Mouse (Mus musculus): ENCODE data around the gene Spem2.

The Spem2 gene

DNA sequence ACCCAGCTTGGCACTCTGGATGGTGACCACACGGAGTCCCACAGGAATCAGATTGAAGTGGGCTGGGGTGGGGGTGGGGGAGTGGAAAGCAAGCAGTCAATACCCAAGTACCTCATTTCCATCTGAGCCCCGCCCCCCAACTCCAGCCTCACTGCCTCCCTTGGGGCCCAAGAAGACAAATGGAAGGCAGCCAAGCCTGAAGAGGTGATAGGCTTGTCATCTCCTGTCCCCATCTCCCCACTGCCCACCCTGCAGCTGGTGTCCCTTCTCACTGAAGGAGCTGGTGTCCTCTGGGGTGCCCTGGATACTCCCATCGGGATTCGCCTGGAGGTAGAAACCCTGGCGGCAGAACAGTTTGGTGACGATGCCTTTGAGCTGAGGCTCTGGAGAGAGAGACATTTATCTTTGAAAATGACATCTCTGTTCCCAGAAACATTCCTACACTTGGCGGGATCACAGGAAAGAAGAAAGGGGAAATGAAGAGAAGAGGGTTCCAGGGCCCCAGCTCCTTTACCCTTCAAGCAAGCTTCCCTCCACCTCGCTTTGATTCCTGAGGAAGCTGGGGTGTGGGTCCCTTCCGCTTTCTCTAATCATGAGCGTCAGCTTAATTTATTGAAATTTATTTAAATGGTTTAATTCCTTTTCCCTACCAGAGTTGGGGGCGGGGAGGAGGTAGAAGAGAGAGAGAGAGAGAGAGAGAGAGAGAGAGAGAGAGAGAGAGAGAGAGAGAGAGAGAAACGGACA, 18.7 kb downstream of the Spem2 start:
- DNase-seq (ENCODE audit: low spot score) = peak; percentile 5

DNA sequence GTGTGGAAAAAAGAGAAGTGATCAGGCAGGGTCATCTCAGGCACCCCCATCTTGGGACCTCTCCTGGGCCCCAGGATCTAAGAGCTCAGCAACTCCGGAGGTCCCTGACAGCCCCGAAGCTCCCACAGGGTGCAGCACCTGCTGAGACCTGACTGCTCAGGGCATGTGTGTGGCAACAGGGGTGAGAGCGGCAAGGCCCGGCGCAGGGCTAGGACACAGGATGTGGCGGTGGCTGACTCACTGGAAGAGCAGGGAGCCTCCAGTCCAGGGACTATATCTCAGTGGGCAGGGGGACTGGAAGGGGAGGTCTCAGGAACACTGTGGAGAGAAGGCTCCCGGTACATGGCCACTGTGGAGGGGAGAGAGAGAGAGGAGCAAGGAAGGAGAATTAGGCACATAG, 20.3 kb downstream of the Spem2 start:
- DNase-seq (ENCODE audit: low spot score) = no peak

DNA sequence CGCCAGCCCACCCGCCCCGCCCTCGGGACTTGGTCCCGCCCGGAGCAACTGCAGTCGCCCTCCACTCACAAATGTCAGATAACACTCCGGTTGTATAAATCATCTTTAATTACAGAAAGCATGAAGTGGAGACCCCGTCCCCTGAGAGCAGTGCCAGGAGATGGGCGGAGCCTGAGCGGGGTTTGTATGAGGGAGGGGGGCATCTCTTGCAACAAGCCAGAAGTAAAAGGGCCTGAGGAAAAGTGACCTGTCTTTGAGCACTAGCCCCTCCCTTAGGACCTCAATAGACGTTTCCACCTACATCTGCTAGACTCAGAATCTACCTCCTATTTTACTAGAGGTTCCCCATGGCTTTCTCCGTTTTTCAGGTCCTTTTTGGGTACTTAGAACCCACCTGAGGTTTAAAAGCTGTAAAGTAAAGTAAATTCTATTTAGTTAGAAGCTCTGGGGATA, 22.3 kb downstream of the Spem2 start:
- no peak for DNase-seq (ENCODE audit: low spot score)

DNA sequence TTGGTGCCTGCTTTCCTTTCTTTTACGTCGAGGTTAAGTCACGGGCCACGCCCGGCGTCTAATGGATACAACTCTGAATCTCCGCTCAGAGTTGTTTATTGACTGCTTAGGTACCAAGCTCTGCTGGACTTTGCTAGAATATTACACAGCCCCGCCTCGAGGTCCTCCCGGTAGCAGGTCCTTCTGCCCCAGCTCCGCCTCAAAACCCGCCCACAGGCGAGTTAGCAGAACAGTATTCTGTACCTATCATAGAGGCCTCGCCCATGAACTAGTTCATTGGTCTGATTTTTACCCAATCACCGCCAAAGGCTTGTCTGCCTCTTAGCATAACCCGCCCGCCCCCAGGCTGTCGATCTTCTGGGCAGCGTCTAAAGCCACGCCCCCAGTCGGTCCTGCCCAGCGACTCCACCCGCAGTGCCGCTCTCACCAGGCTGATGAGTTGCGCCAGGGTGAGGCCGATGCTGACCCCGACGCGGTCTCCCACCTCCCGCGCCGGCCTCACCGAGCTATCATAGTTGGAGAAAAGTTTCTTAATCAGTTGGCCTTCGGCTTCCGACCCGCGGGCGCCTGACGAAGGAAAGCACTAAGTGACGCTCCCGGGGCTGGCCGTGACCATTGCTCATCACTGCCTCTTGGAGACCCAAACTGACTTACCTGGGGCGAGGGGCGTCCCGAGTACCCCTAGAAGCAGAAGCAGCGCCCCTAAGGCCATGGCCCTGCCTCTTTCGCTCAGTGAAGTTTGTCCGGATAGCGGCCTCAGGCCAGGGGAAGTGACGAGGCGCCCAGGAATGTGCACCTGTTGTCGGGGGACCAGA, 22.9 kb downstream of the Spem2 start, which contains the start of gene Chrnb1:
Gene Chrnb1, minus strand, starts transcription at position 776 of the 815 bp plus-strand sequence.
- peak; percentile 97 for DNase-seq (ENCODE audit: low spot score)

DNA sequence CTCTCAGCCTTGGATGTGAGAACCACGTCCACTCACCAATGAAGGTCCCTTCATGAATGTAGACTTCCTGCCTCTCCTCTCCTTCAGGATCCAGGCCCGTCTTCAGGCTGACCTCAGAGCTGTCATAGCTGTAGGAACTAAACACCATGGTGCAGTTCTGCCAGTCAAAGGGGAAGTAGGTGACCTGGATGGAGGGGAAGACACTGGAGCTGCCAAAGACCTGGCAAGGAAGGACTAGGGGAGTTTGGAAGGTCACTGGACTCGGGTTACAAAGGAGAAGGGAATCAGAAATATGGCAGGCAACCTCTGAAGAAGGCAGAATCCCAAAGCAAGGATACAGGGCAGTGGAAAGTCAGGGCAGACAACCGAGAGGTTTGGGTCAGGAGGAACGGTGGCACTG, 24.8 kb downstream of the Spem2 start:
- DNase-seq (ENCODE audit: low spot score) = no peak

DNA sequence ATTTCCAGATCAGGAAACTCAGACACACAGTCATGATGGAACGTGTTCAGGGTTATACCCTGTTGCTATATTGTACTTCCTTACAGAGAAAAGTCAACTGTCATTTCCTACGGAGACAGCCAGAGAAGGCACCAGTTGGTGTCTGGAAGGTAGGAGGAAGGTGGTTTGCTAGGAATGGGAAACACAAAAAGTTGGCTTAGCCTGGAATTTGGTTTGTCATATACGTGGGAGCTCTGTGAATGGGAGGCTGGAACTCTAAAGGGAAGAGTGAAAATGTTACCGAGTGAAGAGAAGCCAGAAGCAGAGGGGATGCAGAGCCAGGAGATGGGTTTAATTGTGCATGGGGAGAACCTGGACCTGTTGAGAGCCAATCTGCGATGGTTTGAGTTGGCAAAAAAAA, 26.8 kb downstream of the Spem2 start:
- DNase-seq (ENCODE audit: low spot score) = no peak

DNA sequence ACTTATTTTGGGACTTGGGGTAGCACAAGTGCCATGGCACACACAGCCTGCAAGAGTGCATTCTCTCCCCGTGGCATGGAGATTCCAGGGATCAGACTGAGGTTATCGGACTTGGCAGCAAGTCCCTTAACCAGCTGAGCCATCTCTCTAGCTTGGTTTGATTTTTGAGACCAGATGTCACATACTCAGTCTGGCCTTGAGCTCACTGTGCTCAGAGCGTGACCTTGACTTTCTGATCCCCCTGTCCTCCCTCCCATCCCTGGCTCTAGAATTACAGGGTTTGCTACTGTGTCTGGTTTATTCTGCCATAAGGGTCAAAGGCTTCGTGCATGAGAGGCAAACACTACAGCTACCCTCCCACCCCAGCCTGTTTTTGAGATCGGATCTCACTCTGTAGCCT, 28.8 kb downstream of the Spem2 start:
- DNase-seq (ENCODE audit: low spot score) = no peak

DNA sequence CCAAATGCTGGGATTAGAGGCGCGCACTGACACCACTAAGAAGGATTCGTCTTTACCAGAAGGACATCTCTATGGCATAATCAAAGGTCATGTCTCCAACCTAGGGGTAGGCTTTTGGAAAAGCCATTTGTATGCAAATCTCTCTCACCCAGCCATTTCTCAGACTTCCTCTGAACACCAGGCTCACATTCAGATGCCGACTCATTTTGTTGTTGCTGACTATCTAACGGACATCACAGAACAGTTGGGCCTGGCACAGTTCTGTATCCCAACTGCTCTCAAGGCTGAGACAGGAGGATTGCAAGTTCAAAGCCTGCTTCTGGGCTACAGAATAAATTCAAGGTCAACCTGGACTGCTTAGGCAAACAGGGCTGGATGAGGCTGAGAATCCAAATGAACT, 31.0 kb downstream of the Spem2 start:
- DNase-seq (ENCODE audit: low spot score) = no peak

DNA sequence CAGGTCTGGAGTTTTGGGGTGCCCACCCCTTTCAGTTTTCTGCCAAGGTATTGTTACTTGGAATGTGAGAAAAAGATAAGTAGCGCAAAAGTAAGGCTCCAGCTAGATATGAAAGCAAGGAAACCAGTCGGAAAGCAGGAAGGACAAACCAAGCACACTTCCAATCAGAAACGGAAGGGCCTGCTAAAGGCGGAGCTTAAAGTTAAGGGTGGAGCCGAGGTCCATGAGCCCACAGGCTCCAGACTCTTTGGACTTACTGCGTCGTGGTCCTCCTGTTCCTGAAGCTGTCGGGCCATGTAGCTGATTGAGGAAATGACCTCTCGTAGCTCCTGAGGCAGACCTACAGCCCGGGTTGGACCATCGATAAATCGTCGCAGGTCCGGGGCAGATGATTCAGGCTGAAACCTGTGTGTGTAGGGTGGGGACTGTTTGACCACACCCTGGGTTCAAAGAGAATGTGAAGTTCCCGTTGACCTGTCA, 33.4 kb downstream of the Spem2 start:
- DNase-seq (ENCODE audit: low spot score) = no peak

DNA sequence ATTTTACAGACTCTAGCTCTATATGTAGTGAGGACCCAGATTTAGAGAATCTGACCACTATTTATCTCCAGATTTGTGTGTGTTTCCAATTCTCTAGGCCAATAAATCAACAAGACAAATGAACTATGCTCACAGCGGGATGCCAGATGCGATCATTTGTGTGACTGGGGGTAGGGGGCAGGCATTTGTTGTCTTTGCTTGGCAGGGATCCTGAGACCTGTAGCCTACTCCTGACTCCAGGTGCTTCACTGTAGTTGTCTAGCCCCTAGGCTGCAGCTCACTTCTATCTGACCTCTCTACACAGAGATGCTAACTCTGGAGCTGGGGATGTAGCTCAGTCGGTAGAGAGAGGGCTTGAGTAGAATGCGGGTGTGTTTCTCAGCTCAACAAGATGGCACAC, 36.4 kb downstream of the Spem2 start:
- no peak for DNase-seq (ENCODE audit: low spot score)

DNA sequence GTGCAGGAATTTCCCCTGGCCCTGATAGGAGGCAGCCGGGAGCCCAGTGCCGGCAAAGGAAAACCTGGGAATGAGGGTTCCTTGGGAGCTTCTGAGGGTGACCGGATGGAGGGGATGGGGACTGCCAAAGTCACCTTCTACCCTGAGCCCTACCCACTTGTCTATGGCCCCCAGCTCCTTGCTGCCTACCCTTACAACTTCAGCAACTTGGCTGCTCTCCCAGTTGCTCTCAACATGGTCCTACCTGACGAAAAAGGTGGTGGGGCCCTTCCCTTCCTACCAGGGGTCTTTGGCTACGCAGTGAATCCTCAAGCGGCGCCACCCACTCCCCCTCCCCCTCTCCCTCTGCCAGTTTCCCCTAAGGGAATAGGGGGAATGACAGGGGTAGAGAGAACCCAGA, 39.3 kb downstream of the Spem2 start:
- no peak for DNase-seq (ENCODE audit: low spot score)

DNA sequence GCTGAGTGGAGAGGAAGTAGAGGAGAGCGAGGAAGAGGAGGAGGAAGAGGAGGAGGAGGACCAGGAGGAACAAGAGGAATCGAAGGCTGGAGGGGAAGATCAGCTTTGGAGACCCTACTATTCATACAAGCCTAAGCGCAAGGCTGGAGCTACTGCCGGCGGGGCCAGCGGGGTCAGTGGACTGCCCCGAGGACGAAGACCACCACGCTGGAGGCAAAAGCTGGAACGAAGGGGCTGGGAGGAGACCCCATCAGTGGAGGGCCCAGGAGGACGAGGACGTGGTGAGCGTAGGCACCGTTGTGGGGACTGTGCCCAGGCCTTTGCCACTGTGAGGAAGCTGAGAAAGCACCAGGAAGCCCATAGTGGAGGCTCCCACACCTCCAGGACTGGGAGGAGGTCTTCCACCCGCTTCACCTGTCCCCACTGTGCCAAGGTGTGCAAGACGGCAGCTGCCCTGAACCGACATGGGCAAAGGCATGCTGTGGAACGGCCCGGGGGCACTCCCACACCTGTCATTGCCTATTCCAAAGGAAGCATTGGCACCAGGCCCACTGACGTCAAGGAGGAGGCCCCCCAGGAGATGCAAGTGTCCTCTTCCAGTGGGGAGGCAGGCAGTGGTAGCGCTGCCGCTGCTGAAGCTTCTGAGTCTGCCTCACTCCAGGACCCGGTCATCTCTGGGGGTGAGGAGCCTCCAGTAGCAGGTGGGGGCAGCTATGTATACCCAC, 39.8 kb downstream of the Spem2 start:
- DNase-seq (ENCODE audit: low spot score) = no peak

DNA sequence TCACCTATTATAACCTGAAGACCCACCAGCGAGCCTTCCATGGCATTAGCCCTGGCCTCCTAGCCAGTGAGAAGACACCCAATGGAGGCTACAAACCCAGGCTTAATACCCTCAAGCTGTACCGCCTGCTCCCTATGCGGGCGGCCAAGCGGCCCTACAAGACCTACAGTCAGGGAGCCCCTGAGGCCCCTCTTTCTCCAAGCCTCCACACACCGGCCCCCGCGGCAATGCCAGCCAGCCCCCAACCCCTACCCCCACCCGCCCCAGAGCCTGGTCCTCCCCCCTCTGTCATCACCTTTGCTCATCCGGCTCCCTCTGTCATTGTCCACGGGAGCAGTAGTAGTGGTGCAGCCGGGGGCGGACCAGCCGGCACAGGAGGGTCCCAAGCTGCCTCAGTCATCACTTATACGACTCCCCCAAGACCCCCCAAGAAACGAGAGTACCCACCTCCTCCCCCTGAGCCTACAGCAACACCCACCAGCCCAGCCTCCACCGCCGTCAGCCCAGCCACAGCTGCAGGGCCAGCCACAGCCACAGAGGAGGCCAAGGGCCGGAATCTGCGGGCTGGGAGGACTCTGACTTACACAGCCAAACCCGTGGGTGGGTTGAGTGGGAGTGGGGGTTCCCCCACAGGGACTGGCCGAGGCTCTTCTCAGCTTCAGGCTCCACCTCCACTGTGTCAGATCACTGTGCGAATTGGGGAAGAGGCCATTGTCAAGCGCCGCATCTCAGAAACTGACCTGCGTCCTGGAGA, 40.6 kb downstream of the Spem2 start:
- DNase-seq (ENCODE audit: low spot score) = no peak

DNA sequence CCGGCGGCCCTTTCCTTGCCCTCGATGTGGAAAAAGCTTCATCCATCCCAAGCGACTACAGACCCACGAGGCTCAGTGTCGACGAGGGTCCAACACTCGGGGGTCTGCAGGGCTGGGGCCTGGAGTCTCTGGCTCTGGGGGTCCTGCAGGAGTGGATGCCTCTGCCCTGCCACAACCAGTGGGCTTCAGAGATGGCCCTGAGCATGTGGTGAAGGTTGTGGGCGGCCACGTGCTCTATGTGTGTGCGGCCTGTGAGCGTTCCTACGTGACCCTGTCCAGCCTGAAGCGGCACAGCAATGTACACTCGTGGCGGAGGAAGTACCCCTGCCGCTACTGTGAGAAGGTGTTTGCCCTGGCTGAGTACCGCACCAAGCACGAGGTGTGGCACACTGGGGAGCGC, 41.8 kb downstream of the Spem2 start:
- DNase-seq (ENCODE audit: low spot score) = no peak

DNA sequence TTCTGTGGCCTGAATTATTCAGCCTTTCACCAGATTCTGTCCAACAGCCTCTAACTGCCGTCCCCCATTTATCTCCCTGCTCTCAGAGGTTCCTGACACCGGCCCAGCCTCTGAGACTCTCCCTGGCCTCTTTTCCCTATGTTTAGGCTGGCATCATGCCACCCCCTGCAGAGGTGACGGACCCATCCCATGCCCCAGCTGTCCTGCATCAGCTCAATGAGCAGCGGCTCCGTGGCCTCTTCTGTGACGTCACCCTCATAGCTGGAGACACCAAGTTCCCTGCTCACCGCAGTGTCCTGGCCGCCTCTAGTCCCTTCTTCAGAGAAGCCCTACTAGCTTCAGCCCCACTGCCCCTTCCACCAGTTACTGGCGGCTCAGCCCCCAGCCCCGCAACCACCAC, 42.5 kb downstream of the Spem2 start:
- DNase-seq (ENCODE audit: low spot score) = no peak

DNA sequence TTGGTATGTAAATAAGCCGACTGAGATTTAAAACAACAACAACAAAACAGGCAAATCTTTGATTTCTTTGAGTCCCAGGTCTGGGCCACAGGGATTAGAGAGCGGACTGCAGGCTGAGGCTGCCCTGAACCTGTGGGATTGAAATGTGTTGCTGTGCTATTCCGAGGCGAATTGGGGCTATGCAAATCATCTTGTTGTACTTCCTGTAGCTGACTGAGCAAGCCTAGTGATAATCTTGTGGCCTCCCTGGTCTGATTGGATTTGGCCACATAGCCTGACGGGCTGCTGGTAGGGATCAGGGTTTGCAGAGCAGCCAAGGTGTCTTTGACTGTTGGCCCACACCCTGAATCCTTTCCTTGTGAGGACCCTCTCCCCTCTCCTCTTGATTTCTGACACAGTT, 43.3 kb downstream of the Spem2 start:
- no peak for DNase-seq (ENCODE audit: low spot score)

DNA sequence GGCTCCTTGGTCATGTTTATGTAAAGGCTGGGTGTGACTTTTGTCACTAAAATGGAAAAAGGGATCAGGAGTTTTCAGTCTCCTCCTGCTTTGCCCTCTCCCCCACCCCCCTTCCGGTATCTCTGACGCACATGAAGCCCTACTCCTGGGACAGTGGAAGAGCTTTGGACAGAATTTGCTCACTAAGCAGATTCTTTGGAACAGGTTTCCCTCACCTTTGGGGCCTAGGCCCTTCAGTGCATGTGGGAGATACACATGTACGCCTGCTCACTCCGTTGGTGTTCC, 50.7 kb downstream of the Spem2 start:
- DNase-seq (ENCODE audit: low spot score) = no peak

DNA sequence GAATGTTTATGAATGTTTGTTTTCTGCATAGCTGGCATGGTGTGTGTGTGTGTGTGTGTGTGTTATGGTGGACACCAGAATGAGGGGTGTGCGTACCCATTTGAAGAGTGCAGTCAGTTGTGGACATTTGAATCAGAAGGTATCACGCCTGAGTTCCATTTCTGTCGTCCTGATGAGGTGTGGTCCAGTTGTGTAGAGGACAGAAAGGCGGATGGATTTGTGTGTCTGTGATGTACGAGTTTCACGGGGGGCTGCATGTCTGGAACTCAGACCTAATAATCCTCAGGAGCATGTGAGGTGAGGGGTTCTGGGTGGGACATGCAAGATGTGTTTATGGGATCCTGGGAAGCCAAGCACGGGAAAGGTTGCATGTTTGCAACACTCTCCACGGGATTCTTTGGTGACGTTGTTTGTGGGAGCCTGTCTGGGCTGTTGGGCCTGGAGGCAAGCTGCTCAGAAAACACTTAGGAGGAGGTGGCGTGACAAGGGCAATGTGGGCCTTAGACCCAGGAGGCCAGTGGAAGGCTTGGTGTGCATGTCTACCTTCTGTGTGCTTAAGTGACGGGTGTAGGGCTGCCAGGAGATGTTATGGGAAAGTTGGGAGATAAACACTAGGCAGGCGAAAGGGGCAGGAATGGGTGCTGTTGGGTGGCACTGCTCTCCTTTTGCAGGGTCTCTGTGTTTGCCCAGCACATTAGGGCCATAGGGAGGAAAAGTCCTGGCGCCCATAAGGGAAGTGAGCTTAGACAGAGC, 51.2 kb downstream of the Spem2 start:
- DNase-seq (ENCODE audit: low spot score) = no peak
